Mouse (Mus musculus): ENCODE results near the gene Arrb1.

DNA sequence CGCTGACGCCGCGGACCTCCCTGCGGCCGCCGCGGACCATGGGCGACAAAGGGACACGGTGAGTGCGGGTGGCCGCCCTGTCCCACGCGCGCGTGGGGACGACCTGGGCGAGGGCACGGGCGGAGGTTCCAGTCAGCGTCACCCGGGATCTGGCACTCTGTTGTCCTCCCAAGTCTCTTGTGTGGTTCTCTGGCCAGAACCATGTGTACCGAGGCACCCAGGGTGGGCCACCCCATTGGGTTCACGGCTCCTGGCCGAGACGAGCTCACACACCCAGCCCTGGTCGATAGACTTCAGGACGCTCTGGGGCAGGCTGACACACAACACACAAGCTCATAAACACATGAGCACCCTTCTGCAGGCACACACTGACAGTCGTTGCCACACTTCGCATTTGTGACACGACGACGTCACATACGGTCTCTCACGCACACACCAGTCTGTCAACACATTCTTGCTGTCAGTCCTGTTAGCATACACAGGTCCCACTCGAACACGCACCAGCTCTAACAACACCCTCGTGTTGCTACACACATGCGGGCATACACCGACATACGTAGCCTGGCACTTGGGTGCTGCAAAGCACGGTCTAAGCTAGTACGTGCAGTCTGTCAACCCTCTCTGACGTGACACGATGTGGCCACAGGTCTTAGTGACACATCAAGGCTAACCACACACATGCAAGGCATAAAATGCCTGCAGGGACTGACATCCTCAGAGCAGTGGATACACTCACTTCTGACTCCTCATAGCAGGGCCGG, 655 bp downstream of the Arrb1 start:
- TF ChIP-seq CTCF (IDR thresholded peaks at IDR 0.05; ENCODE audit: low read depth, low read length) (no peak), POLR2A (IDR thresholded peaks at IDR 0.05; ENCODE audit: extremely low read depth, insufficient read depth, low read length) (no peak)

Measured in liver, adult 2 months (tissue).